Mouse (Mus musculus) cerebellum, adult 11-12 months (tissue): ENCODE data around the gene Rab6a.

Experiments
- DNase-seq: peaks from one replicate; pipeline ENCODE4 v3.0.0; 2022

Rab6a gene

GRCm38 (mm10) chr7:100637657-100638056, 30.4 kb downstream of the Rab6a start:
- DNase-seq: no peak

GRCm38 (mm10) chr7:100642413-100642812, 35.2 kb downstream of the Rab6a start:
- no peak for DNase-seq

GRCm38 (mm10) chr7:100645147-100645546, 37.9 kb downstream of the Rab6a start:
- DNase-seq: peak; percentile 47

- no peak for DNase-seq
These were observed 41.9 kb downstream of the Rab6a start for GRCm38 (mm10) chr7:100649095-100649494.

- DNase-seq: no peak
These were observed 42.6 kb downstream of the Rab6a start for GRCm38 (mm10) chr7:100649826-100650225.

GRCm38 (mm10) chr7:100650421-100650820, 43.2 kb downstream of the Rab6a start:
- DNase-seq: no peak

- DNase-seq: no peak
These were observed 43.8 kb downstream of the Rab6a start for GRCm38 (mm10) chr7:100651011-100651410.

- peak; percentile 40 for DNase-seq
These were observed 46.5 kb downstream of the Rab6a start for GRCm38 (mm10) chr7:100653480-100654266.

- DNase-seq: no peak
These were observed 47.2 kb downstream of the Rab6a start for GRCm38 (mm10) chr7:100654441-100654840.

- no peak for DNase-seq
These were observed 49.5 kb downstream of the Rab6a start for GRCm38 (mm10) chr7:100656739-100657138.

- DNase-seq: no peak
These were observed 50.9 kb downstream of the Rab6a start for GRCm38 (mm10) chr7:100658093-100658578.

- DNase-seq: no peak
These were observed 54.1 kb downstream of the Rab6a start for GRCm38 (mm10) chr7:100661264-100661663.

- DNase-seq: no peak
These were observed 55.0 kb downstream of the Rab6a start, which contains the start of gene Plekhb1 for GRCm38 (mm10) chr7:100662231-100662630. Plekhb1 (minus strand) TSS chr7:100662414.

GRCm38 (mm10) chr7:100663190-100663589, 56.0 kb downstream of the Rab6a start:
- peak; percentile 74 for DNase-seq

GRCm38 (mm10) chr7:100663729-100664304, 56.6 kb downstream of the Rab6a start:
- no peak for DNase-seq

- no peak for DNase-seq
These were observed 63.4 kb downstream of the Rab6a start for GRCm38 (mm10) chr7:100670646-100671045.

- DNase-seq: no peak
These were observed 66.2 kb downstream of the Rab6a start for GRCm38 (mm10) chr7:100673452-100673851.

- DNase-seq: no peak
These were observed 67.7 kb downstream of the Rab6a start for GRCm38 (mm10) chr7:100674941-100675340.

- DNase-seq: no peak
These were observed 70.8 kb downstream of the Rab6a start for GRCm38 (mm10) chr7:100678052-100678451.

- DNase-seq: no peak
These were observed 72.0 kb downstream of the Rab6a start for GRCm38 (mm10) chr7:100678948-100679880.

- DNase-seq: no peak
These were observed 73.9 kb downstream of the Rab6a start for GRCm38 (mm10) chr7:100681132-100681531.

- no peak for DNase-seq
These were observed 76.0 kb downstream of the Rab6a start for GRCm38 (mm10) chr7:100683241-100683640.

- DNase-seq: no peak
These were observed 76.9 kb downstream of the Rab6a start for GRCm38 (mm10) chr7:100684081-100684480.
